Mouse (Mus musculus) heart, embryonic 16.5 days (tissue): ENCODE data around the gene Arhgap22. TPM values are rescaled to one million over a fixed set of nuclear protein-coding genes. Genes with fewer than 3 reads are reported as not detected.
A peak's percentile ranks its signal among the peaks of the same experiment; 100 is the strongest.

Source experiments
- ATAC-seq: fragments of 200-750 bp; cut with Nextera tagmentation; replicated peaks from 2 replicates; pipeline ENCODE4 v1.8.0; 2017; ENCODE audit warnings: moderate number of reproducible peaks; ENCODE audit not compliant: insufficient read depth, low FRiP score; ENCODE audit errors: extremely low read depth
- H3K27ac ChIP-seq: fragments of 300-500 bp; sonication (generic); 2 replicates; pipeline ENCODE4 v1.5.1; 2014; ENCODE audit warnings: mild to moderate bottlenecking, low read length, control low read depth, moderate library complexity
- H3K27me3 ChIP-seq: fragments of 300-500 bp; sonication (generic); 2 replicates; pipeline ENCODE4 v1.6.1; 2014; ENCODE audit warnings: low read length, mixed read lengths; ENCODE audit not compliant: control insufficient read depth, insufficient read depth
- H3K36me3 ChIP-seq: fragments of 300-500 bp; sonication (generic); 2 replicates; pipeline ENCODE4 v1.6.1; 2014; ENCODE audit not compliant: control insufficient read depth, insufficient read depth
- H3K4me1 ChIP-seq: fragments of 300-500 bp; sonication (generic); 2 replicates; pipeline ENCODE4 v1.6.1; 2014; ENCODE audit warnings: low read length, mixed read lengths; ENCODE audit not compliant: control insufficient read depth, insufficient read depth
- H3K4me2 ChIP-seq: fragments of 300-500 bp; sonication (generic); 2 replicates; pipeline ENCODE4 v1.6.1; 2014; ENCODE audit warnings: low read depth, mild to moderate bottlenecking, control low read depth, low read length
- H3K4me3 ChIP-seq: fragments of 300-500 bp; sonication (generic); 2 replicates; pipeline ENCODE4 v1.5.1; 2014; ENCODE audit warnings: mild to moderate bottlenecking, control low read depth, low read length
- H3K9ac ChIP-seq: fragments of 300-500 bp; sonication (generic); 2 replicates; pipeline ENCODE4 v1.6.1; 2014; ENCODE audit warnings: low read length, control low read depth
- H3K9me3 ChIP-seq: fragments of 300-500 bp; sonication (generic); replicated peaks from 2 replicates; pipeline ENCODE4 v1.6.1; 2016; ENCODE audit warnings: low read length; ENCODE audit not compliant: control insufficient read depth
- WGBS: fragments of 180-500 bp; shearing (Covaris S2); extraction: QIAGEN DNeasy Blood & Tissue Kit; methylation state at CpG from one replicate; pipeline ENCODE4 v1.1.7; 2014; 5-methylcytosine and 5-hydroxymethylcytosine counted together
- polyA plus RNA-seq: library from polyadenylated mRNA; unstranded; fragments of >200 nt; fragmentation: Nextera tagmentation; extraction: Ambion mirVana; gene quantifications from 2 replicates; pipeline ENCODE4 v1.2.1, GENCODE M21; 2015

Gene Arhgap22
- polyA plus RNA-seq, 1 experiment from 2014 or later, result 1.4 TPM

GRCm38 (mm10) chr14:33312309-33312708 is 98.5 kb downstream of the Arhgap22 start:
- Histone ChIP-seq H3K36me3 (no peaks in the 10 kb centered on the region), H3K9me3 (0 out of 2 replicates have a peak, but pooled peaks cover 2% of the 10 kb centered on the region), H3K4me1 (peaks cover 2% of the 10 kb centered on the region; the same call in 1 of the 2 replicates), H3K4me2 (no peak overlapping the region), H3K27ac (no peak overlapping the region), H3K27me3 (peaks cover 5% of the 10 kb centered on the region; the same call in 1 of the 2 replicates), H3K9ac (no peak overlapping the region), H3K4me3 (no peak overlapping the region)
- no peak for ATAC-seq
- 48% methylated on average over 4 of the region's 4 CpGs for WGBS

DNA sequence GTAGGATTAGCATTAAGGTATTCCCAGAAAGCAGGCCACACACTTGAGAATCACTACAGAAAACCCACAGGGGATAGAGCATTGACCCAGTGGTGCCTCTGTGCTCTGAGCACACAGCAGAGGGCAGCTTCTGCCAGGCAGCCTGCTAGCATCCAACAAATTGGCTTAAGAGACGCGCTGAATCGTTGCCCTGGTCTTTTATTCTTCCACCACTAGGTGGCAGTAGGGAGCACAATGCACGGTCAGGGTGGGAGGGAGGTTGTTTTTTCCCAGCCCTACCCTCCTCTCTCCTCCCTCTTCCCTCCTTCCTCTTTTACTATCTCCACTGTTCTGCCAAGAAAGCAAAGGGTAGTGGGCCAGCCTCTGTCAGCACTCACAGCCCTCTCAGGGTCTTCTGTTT is 99.8 kb downstream of the Arhgap22 start:
- Histone ChIP-seq H3K4me1 (peaks cover 5% of the 10 kb centered on the region; the same call in 1 of the 2 replicates), H3K9ac (no peak overlapping the region), H3K27ac (no peak overlapping the region), H3K4me2 (no peak overlapping the region), H3K9me3 (0 out of 2 replicates have a peak, but pooled peaks cover 2% of the 10 kb centered on the region), H3K4me3 (no peak overlapping the region), H3K27me3 (peaks cover 8% of the 10 kb centered on the region), H3K36me3 (no peaks in the 10 kb centered on the region)
- 2% methylated on average over 4 of the region's 4 CpGs for WGBS
- ATAC-seq, result peak; percentile 72; the same call in 1 of the 2 replicates

- Histone ChIP-seq H3K27me3 (peaks cover 9% of the 10 kb centered on the region), H3K4me3 (no peak overlapping the region), H3K4me1 (peaks cover 5% of the 10 kb centered on the region; the same call in 1 of the 2 replicates), H3K27ac (no peak overlapping the region), H3K9ac (no peak overlapping the region), H3K9me3 (0 out of 2 replicates have a peak, but pooled peaks cover 2% of the 10 kb centered on the region), H3K36me3 (no peaks in the 10 kb centered on the region), H3K4me2 (no peak overlapping the region)
- WGBS, result 38% methylated on average over 7 of the region's 7 CpGs
- no peak for ATAC-seq
Observed at GRCm38 (mm10) chr14:33314160-33314559, 100.3 kb downstream of the Arhgap22 start.

DNA sequence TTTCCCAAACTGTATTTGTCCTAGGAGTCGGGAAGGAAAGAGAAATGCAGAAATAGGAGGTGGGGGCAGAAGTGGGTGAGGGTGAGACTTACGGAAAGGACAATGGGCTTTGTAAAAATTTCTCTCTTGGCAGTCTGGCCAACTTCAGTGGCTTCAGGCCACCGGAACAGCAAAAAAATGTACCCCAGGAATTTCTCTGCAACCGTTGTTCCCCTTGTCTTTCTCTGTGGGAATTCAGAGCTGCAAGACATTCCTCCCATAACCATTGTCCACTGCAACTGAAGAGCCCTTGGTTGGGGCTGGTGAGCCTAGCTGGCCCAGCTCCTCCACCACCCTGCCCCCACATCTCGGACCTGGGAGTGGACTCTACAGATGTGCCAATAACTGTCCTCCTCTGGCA is 101.3 kb downstream of the Arhgap22 start:
- ATAC-seq, result no peak
- 0 out of 2 replicates have a peak, but pooled peaks cover 2% of the 10 kb centered on the region for H3K9me3 ChIP-seq

GRCm38 (mm10) chr14:33315771-33316170 is 101.9 kb downstream of the Arhgap22 start:
- Histone ChIP-seq H3K27me3 (peaks cover 9% of the 10 kb centered on the region), H3K4me2 (no peak overlapping the region), H3K9ac (no peak overlapping the region), H3K4me1 (peaks cover 9% of the 10 kb centered on the region; the same call in 1 of the 2 replicates), H3K36me3 (no peaks in the 10 kb centered on the region), H3K27ac (no peak overlapping the region), H3K9me3 (0 out of 2 replicates have a peak, but pooled peaks cover 2% of the 10 kb centered on the region), H3K4me3 (no peak overlapping the region)
- ATAC-seq, result no peak
- WGBS, result 67% methylated on average over 4 of the region's 4 CpGs

More for the DNA sequence above, 101.3 kb downstream of the Arhgap22 start:
- Histone ChIP-seq H3K4me2 (no peak overlapping the region), H3K9ac (no peak overlapping the region), H3K4me1 (peaks cover 5% of the 10 kb centered on the region; the same call in 1 of the 2 replicates), H3K36me3 (no peaks in the 10 kb centered on the region), H3K27ac (no peak overlapping the region), H3K27me3 (peaks cover 9% of the 10 kb centered on the region), H3K4me3 (no peak overlapping the region)
- WGBS, result 69% methylated on average over 5 of the region's 5 CpGs

DNA sequence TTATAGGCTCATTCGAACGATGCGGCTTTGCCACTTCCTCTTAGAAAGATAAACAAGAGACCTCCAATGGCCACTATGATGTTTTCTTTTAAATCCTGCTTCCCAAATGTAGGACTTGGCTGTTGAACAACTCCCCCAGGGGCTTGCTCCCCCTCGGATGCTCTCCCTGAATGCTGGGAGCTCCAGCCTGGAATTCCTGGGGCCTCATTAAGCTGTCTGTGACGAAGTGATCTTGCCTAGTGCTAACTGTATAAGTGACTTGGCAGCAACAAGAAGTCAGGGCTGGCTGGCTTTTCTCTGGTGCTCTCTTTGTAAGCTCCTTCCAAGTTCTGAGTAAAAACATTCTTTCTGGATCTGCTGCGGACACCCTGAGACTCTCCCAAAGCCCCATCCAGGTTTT is 104.1 kb downstream of the Arhgap22 start:
- 0 out of 2 replicates have a peak, but pooled peaks cover 2% of the 10 kb centered on the region for H3K9me3 ChIP-seq
- H3K36me3 ChIP-seq, result no peaks in the 10 kb centered on the region
- no peak overlapping the region for H3K4me3 ChIP-seq
- H3K9ac ChIP-seq, result peak overlapping the region; percentile 30; the same call in 1 of the 2 replicates
- no peak for ATAC-seq
- WGBS, result 42% methylated on average over 6 of the region's 6 CpGs
- H3K4me1 ChIP-seq, result peaks cover 12% of the 10 kb centered on the region
- H3K27ac ChIP-seq, result no peak overlapping the region
- peaks cover 9% of the 10 kb centered on the region for H3K27me3 ChIP-seq
- H3K4me2 ChIP-seq, result no peak overlapping the region

- peak; percentile 65 for ATAC-seq
- Histone ChIP-seq H3K9me3 (0 out of 2 replicates have a peak, but pooled peaks cover 2% of the 10 kb centered on the region), H3K4me1 (peaks cover 12% of the 10 kb centered on the region), H3K4me3 (peak overlapping the region; percentile 71), H3K4me2 (peak overlapping the region; percentile 100), H3K27ac (no peak overlapping the region), H3K36me3 (no peaks in the 10 kb centered on the region), H3K27me3 (peaks cover 6% of the 10 kb centered on the region; the same call in 1 of the 2 replicates), H3K9ac (peak overlapping the region; percentile 73)
- WGBS, result under 1% methylated on average over 106 of the region's 106 CpGs
Observed at GRCm38 (mm10) chr14:33319541-33320521, 106.0 kb downstream of the Arhgap22 start.

DNA sequence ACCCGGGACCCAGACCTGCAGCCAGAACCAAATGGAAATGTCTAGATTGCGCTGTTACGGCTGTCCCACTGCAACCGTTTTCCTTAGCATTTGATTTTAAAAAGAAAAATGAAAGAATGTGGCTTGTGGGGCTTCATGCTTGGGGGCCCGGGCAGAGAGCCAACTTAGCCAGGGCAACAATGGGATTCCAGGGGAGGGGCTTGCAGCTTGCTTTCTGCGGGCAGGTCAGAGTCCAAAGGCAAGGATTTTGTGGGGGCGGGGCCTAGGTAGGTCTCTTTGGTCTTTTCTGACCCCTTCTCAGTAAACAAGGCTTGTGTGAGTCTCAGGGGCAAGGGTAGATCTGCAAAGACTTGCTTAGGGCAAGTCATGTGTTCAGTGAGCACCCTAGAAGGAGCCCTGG is 107.0 kb downstream of the Arhgap22 start:
- Histone ChIP-seq H3K9ac (no peak overlapping the region), H3K4me3 (peak overlapping the region; percentile 71), H3K36me3 (no peaks in the 10 kb centered on the region), H3K27ac (no peak overlapping the region), H3K4me1 (peaks cover 12% of the 10 kb centered on the region), H3K9me3 (0 out of 2 replicates have a peak, but pooled peaks cover 2% of the 10 kb centered on the region), H3K4me2 (peak overlapping the region; percentile 100), H3K27me3 (peaks cover 6% of the 10 kb centered on the region; the same call in 1 of the 2 replicates)
- ATAC-seq, result no peak
- 8% methylated on average over 7 of the region's 7 CpGs for WGBS
